Mouse (Mus musculus) intestine, postnatal 0 days (tissue): ENCODE results near the gene Dcakd. TPM values are rescaled to one million over a fixed set of nuclear protein-coding genes. Genes with fewer than 3 reads are reported as not detected.

Experiments
- ATAC-seq: fragments of 200-750 bp; cut with Nextera tagmentation; 2 replicates; pipeline ENCODE4 v1.8.0; 2017; ENCODE audit warnings: mild to moderate bottlenecking, moderate TSS enrichment, moderate library complexity
- H3K27ac ChIP-seq: fragments of 300-500 bp; sonication (generic); 2 replicates; pipeline ENCODE4 v1.5.1; 2014; ENCODE audit warnings: mild to moderate bottlenecking, low read depth, low read length, moderate library complexity
- H3K27me3 ChIP-seq: fragments of 300-500 bp; sonication (generic); replicated peaks from 2 replicates; pipeline ENCODE4 v1.6.1; 2014; ENCODE audit warnings: low read length, mixed read lengths; ENCODE audit not compliant: control insufficient read depth, insufficient read depth
- H3K36me3 ChIP-seq: fragments of 300-500 bp; sonication (generic); 2 replicates; pipeline ENCODE4 v1.6.1; 2014; ENCODE audit warnings: mild to moderate bottlenecking, moderate library complexity; ENCODE audit not compliant: control insufficient read depth, insufficient read depth
- H3K4me1 ChIP-seq: fragments of 300-500 bp; sonication (generic); replicated peaks from 2 replicates; pipeline ENCODE4 v1.6.1; 2014; ENCODE audit warnings: antibody characterized with exemption, low read length, mixed read lengths; ENCODE audit not compliant: control insufficient read depth, insufficient read depth
- H3K4me2 ChIP-seq: fragments of 300-500 bp; sonication (generic); replicated peaks from 2 replicates; pipeline ENCODE4 v1.6.1; 2014; ENCODE audit warnings: low read depth, mild to moderate bottlenecking, moderate library complexity
- H3K4me3 ChIP-seq: fragments of 300-500 bp; sonication (generic); 2 replicates; pipeline ENCODE4 v1.5.1; 2014; ENCODE audit warnings: low read depth, low read length
- H3K9ac ChIP-seq: fragments of 300-500 bp; sonication (generic); 2 replicates; pipeline ENCODE4 v1.6.1; 2014; ENCODE audit warnings: mild to moderate bottlenecking, low read depth, low read length
- H3K9me3 ChIP-seq: fragments of 300-500 bp; sonication (generic); 2 replicates; pipeline ENCODE4 v1.6.1; 2016; ENCODE audit warnings: mixed run types; ENCODE audit not compliant: control insufficient read depth
- CTCF ChIP-seq: sonication (generic); IDR thresholded peaks from 2 replicates; pipeline ENCODE4 v1.5.1; 2016; ENCODE audit warnings: low read depth, mild to moderate bottlenecking, control low read depth, antibody characterized with exemption, moderate library complexity
- WGBS: fragments of 180-500 bp; shearing (Covaris S2); extraction: QIAGEN DNeasy Blood & Tissue Kit; methylation state at CpG from one replicate; pipeline ENCODE4 v1.1.7; 2014; 5-methylcytosine and 5-hydroxymethylcytosine counted together
- polyA plus RNA-seq: library from polyadenylated mRNA; unstranded; fragments of >200 nt; fragmentation: Nextera tagmentation; extraction: Ambion mirVana; gene quantifications from 2 replicates; pipeline ENCODE4 v1.2.1, GENCODE M21; 2015

The Dcakd gene
- polyA plus RNA-seq, 1 experiment from 2014 or later: 45.9 TPM

- Histone ChIP-seq H3K4me2 (no peak overlapping the region), H3K9me3 (no peaks in the 10 kb centered on the region), H3K9ac (no peak overlapping the region), H3K36me3 (no peaks in the 10 kb centered on the region), H3K4me3 (no peak overlapping the region), H3K4me1 (no peaks in the 10 kb centered on the region), H3K27me3 (no peaks in the 10 kb centered on the region), H3K27ac (no peak overlapping the region)
- no peak for ATAC-seq
- no peak for TF ChIP-seq CTCF
- 74% methylated on average over 11 of the region's 11 CpGs for WGBS
Observed at GRCm38 (mm10) chr11:103005254-103005981, 22.7 kb downstream of the Dcakd start.

GRCm38 (mm10) chr11:103004852-103005251 lies 23.3 kb downstream of the Dcakd start:
- ATAC-seq: no peak
- Histone ChIP-seq H3K4me2 (no peak overlapping the region), H3K4me1 (no peaks in the 10 kb centered on the region), H3K4me3 (no peak overlapping the region), H3K9me3 (no peaks in the 10 kb centered on the region), H3K9ac (no peak overlapping the region), H3K36me3 (0 out of 2 replicates have a peak, but pooled peaks cover 3% of the 10 kb centered on the region), H3K27ac (no peak overlapping the region), H3K27me3 (no peaks in the 10 kb centered on the region)
- 93% methylated on average over 1 of the region's 1 CpGs for WGBS
- no peak for TF ChIP-seq CTCF

- WGBS: 18% methylated on average over 5 of the region's 5 CpGs
- H3K27me3 ChIP-seq: no peaks in the 10 kb centered on the region
- TF ChIP-seq CTCF: no peak
- no peak overlapping the region for H3K9ac ChIP-seq
- H3K27ac ChIP-seq: no peak overlapping the region
- H3K36me3 ChIP-seq: peaks cover 17% of the 10 kb centered on the region; the same call in 1 of the 2 replicates
- no peak overlapping the region for H3K4me3 ChIP-seq
- ATAC-seq: peak; percentile 31; the same call in 1 of the 2 replicates
- H3K4me2 ChIP-seq: no peak overlapping the region
- H3K4me1 ChIP-seq: no peaks in the 10 kb centered on the region
- H3K9me3 ChIP-seq: no peaks in the 10 kb centered on the region
Observed at GRCm38 (mm10) chr11:103003210-103003609, 24.9 kb downstream of the Dcakd start.

- no peak for ATAC-seq
- WGBS: 79% methylated on average over 5 of the region's 5 CpGs
- Histone ChIP-seq H3K4me2 (no peak overlapping the region), H3K36me3 (peaks cover 35% of the 10 kb centered on the region), H3K4me1 (no peaks in the 10 kb centered on the region), H3K27me3 (no peaks in the 10 kb centered on the region), H3K9ac (no peak overlapping the region), H3K9me3 (no peaks in the 10 kb centered on the region), H3K27ac (no peak overlapping the region), H3K4me3 (no peak overlapping the region)
- no peak for TF ChIP-seq CTCF
Observed at GRCm38 (mm10) chr11:103001063-103001462, 27.1 kb downstream of the Dcakd start.

- no peak for ATAC-seq
- WGBS: 93% methylated on average over 16 of the region's 16 CpGs
- no peak overlapping the region for H3K4me3 ChIP-seq
Observed at GRCm38 (mm10) chr11:103000111-103000510, 28.0 kb downstream of the Dcakd start.

GRCm38 (mm10) chr11:102999317-102999970 lies 28.7 kb downstream of the Dcakd start:
- Histone ChIP-seq H3K4me1 (no peaks in the 10 kb centered on the region), H3K27ac (no peak overlapping the region), H3K9ac (no peak overlapping the region), H3K4me3 (no peak overlapping the region), H3K9me3 (no peaks in the 10 kb centered on the region), H3K4me2 (no peak overlapping the region), H3K27me3 (no peaks in the 10 kb centered on the region), H3K36me3 (peaks cover 47% of the 10 kb centered on the region)
- TF ChIP-seq CTCF: peak; percentile 21; the same call in 1 of the 2 replicates
- WGBS: 80% methylated on average over 14 of the region's 14 CpGs
- ATAC-seq: no peak

More at GRCm38 (mm10) chr11:103000111-103000510, 28.0 kb downstream of the Dcakd start:
- TF ChIP-seq CTCF: no peak
- Histone ChIP-seq H3K4me2 (no peak overlapping the region), H3K9me3 (no peaks in the 10 kb centered on the region), H3K27ac (no peak overlapping the region; the same call in 1 of the 2 replicates), H3K27me3 (no peaks in the 10 kb centered on the region), H3K9ac (no peak overlapping the region), H3K36me3 (peaks cover 40% of the 10 kb centered on the region), H3K4me1 (no peaks in the 10 kb centered on the region)
